In the genomic region with DNA sequence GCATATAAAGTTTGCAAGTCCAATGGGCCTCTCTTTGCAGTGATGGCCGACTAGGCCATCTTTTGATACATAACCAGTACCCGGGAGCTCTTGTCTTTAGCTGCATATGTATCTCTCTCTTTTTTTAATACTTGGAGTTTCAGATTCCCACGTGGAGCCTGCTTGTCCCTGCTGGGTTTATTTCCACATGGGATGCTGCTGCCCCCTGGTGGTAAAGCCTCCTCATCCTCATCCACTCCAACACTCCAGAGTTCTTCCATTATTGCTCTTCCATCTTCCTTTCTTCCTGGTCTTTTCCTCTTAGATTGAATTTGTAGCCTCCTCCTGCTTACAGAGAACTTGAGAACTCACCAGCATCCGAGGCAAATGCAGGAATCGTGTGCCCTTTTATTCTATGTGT, we compare ENCODE assay signal across 8 mouse cellular contexts. TPM values are rescaled to one million over a fixed set of nuclear protein-coding genes. Genes with fewer than 3 reads are reported as not detected.
DNase-seq lines count a peak whose midpoint lies in the region; ATAC-seq lines count a peak whose summit lies in the region.

No protein-coding gene starts in this region.

- no peak overlapping the region for H3K9ac ChIP-seq in neural tube, embryonic 15.5 days (replicated peaks)
- no peak overlapping the region for H3K9ac ChIP-seq in hindbrain, embryonic 16.5 days (ENCODE audit: low read depth, low read length)

- no peaks in the 10 kb centered on the region for H3K27me3 ChIP-seq in neural tube, embryonic 15.5 days (replicated peaks)
- no peaks in the 10 kb centered on the region for H3K27me3 ChIP-seq in hindbrain, embryonic 16.5 days (replicated peaks; ENCODE audit: control insufficient read depth, insufficient read depth, low read length)
- no peaks in the 10 kb centered on the region for H3K27me3 ChIP-seq in limb, embryonic 10.5 days (ENCODE audit: low read depth, poor library complexity, severe bottlenecking)

- no peak overlapping the region for H3K27ac ChIP-seq in neural tube, embryonic 15.5 days (replicated peaks)
- H3K27ac ChIP-seq in hindbrain, embryonic 16.5 days (ENCODE audit: low read depth, low read length), result no peak overlapping the region
- no peak overlapping the region for H3K27ac ChIP-seq in limb, embryonic 10.5 days

- H3K4me3 ChIP-seq in neural tube, embryonic 15.5 days (replicated peaks), result no peak overlapping the region
- H3K4me3 ChIP-seq in hindbrain, embryonic 16.5 days (ENCODE audit: low read length), result no peak overlapping the region
- no peak overlapping the region for H3K4me3 ChIP-seq in limb, embryonic 10.5 days

- no peak for ATAC-seq in neural tube, embryonic 15.5 days (ENCODE audit: low FRiP score)
- peak; percentile 3; the same call in 1 of the 2 replicates for ATAC-seq in hindbrain, embryonic 16.5 days
- no peak for ATAC-seq in erythroid progenitor cell, adult 5-6 weeks (replicated peaks; ENCODE audit: low FRiP score, poor library complexity, severe bottlenecking)

- no peaks in the 10 kb centered on the region for H3K9me3 ChIP-seq in neural tube, embryonic 15.5 days (replicated peaks)
- H3K9me3 ChIP-seq in hindbrain, embryonic 16.5 days (ENCODE audit: control insufficient read depth, low read length), result no peaks in the 10 kb centered on the region
- no peaks in the 10 kb centered on the region for H3K9me3 ChIP-seq in limb, embryonic 10.5 days (replicated peaks)

- H3K4me2 ChIP-seq in neural tube, embryonic 15.5 days, result no peak overlapping the region
- H3K4me2 ChIP-seq in hindbrain, embryonic 16.5 days (ENCODE audit: low read length), result no peak overlapping the region

- H3K4me1 ChIP-seq in neural tube, embryonic 15.5 days, result peaks cover 9% of the 10 kb centered on the region
- no peaks in the 10 kb centered on the region for H3K4me1 ChIP-seq in hindbrain, embryonic 16.5 days (ENCODE audit: control insufficient read depth, insufficient read depth, low read depth, low read length)
- H3K4me1 ChIP-seq in limb, embryonic 10.5 days, result no peaks in the 10 kb centered on the region

- H3K36me3 ChIP-seq in neural tube, embryonic 15.5 days, result no peaks in the 10 kb centered on the region
- no peaks in the 10 kb centered on the region for H3K36me3 ChIP-seq in hindbrain, embryonic 16.5 days (ENCODE audit: control insufficient read depth, insufficient read depth, low read length)
- no peaks in the 10 kb centered on the region for H3K36me3 ChIP-seq in limb, embryonic 10.5 days

- DNase-seq in neural tube, embryonic 10.5 days (ENCODE audit: extremely low spot score, low spot score), result peak; percentile 74
- peak; percentile 26 for DNase-seq in adrenal gland, adult 8-10 months
- peak; percentile 79 for DNase-seq in embryo, embryonic 11 days
- peak; percentile 86 for DNase-seq in limb, embryonic 10.5 days (ENCODE audit: low spot score)
- peak; percentile 74 for DNase-seq in retina, postnatal 1 day

- WGBS in neural tube, embryonic 15.5 days, result 29% methylated on average over 5 of the region's 5 CpGs
- 44% methylated on average over 5 of the region's 5 CpGs for WGBS in hindbrain, embryonic 16.5 days
- 35% methylated on average over 5 of the region's 5 CpGs for WGBS in limb, embryonic 10.5 days

RNA-seq across cellular contexts. Expression of a gene that starts 48.9 kb away (rescaled TPM):
- polyA plus RNA-seq in neural tube, embryonic 15.5 days (2015; fragmentation: Nextera tagmentation; extraction: Ambion mirVana), result 4.6 and 5.2 TPM in 2 replicates
- total RNA-seq in adrenal gland, adult 8-10 months (2022), result 1 to 10 TPM; 5.7 to 9.3 (median 7.5) TPM
- 3.4 and 3.5 TPM in 2 replicates for polyA plus RNA-seq in hindbrain, embryonic 16.5 days (2015; fragmentation: Nextera tagmentation; extraction: Ambion mirVana)
- polyA plus RNA-seq in limb, embryonic 10.5 days (2016; fragmentation: Nextera tagmentation; extraction: Ambion mirVana), result 13.2 and 13.7 TPM in 2 replicates
- not detected in 2 replicates for total RNA-seq in erythroid progenitor cell, adult 5-6 weeks (2015; ENCODE audit: low replicate concordance)
- 0.51 TPM in 1 of 2 replicates, not detected in the other for total RNA-seq in erythroid progenitor cell, adult 5-6 weeks (2017; ENCODE audit: low replicate concordance)

Comparison
In these comparisons a context has a peak if more than half of its experiments do, and no peak if none do; other contexts are left out.
1. DNase-seq: peak in every context shown above with its lines; median percentile 86 in limb, embryonic 10.5 days; 79 in embryo, embryonic 11 days; 74 in neural tube, embryonic 10.5 days; 74 in retina, postnatal 1 day; 26 in adrenal gland, adult 8-10 months.